Mouse (Mus musculus) liver, embryonic 18 days (tissue): ENCODE results near the gene Ddx41. TPM values are rescaled to one million over a fixed set of nuclear protein-coding genes. Genes with fewer than 3 reads are reported as not detected.

Experiments
- polyA plus RNA-seq: library from polyadenylated mRNA; depleted of rRNA; stranded (reverse); fragments of >200 nt; gene quantifications from 2 replicates; pipeline ENCODE4 v1.2.3, GENCODE M21; 2012; rRNA removed

Ddx41 gene
- polyA plus RNA-seq = 25.8 and 26.8 TPM in 2 replicates

DNA sequence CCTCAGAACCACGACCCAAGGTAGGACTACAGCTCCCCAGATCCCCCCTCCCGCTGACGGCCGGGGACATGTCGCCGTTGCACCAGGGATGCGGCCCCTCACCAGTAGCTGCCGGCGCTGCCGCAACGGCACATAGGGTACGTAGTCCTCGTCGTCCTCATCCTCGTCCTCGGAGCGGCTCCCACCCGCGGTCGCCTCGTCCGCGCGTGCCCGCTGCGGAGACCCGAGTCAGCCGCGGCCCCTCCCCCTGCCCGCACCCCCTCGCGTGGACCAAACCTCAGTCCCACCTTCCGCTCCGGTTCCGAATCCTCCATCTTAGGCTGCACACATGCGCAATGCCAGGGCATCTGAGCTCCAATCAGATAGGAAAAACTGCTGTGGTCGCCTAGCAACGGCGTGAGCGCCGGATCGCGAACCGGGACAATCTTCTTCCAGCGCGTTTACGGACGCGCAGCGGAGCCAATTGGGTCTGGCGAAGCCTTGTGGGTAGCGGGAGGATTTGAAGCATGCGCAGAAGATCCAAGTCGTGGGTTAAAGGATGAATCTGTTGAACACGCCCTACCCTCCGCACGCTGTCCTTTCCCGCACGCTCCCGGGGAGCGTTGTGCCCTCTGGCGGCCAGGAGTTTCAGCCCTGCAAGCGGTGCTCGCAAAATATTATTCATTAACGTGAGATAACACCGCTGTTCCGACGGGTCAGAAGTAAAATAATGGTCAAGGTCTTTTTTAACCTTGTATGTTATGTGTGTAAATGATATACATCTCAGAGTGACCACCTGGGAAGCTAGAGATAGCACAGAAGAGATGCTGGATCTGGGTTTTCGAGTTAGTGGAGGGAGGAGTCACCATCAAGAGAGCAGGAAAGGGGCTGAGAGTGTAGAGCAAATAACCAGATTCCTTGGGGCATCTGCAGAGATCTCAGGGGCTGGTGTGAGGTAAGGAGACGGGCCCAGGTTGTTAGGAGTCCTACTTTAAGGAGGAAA, at the start of gene Ddx41:
Gene Ddx41 (minus strand): TSS at position 465 of the 982 bp plus-strand sequence.

GRCm38 (mm10) chr13:55573432-55573831, 37.0 kb upstream of the Ddx41 start, which contains the start of gene Tmed9:
Tmed9 (plus strand) TSS chr13:55573732.

DNA sequence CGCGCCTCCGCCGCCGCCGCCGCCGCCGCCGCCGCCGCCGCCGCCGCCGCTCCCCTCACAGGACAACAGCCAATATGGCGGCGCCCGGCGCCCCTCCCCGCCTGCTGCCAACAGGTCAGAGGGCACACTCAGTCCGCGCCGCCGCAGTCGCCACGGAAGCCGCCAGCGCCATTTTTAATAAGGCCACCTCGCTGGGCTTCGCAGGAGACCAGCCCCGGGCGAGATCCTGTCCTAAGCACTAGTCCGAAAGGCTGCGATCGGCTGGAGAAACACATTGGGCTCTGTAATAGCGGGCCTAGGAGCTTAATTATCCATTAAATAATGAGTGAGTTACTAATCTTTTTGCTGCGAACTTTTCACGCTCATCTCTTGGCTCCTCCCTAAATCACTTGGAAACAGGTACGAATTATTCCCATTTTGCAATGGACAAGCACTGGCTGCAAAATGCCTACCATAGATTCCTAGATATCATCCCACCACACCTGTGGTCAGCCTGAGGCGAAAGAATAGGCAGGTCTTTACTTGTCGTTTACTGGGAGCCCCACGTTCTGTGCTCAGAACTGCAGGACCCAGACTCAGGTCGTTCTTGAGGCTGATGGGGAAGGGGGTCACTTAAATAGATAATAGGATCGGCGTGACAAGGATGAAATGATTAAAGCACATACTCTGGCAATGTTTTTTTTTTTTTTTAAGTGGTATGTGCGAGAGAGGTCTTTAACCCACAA, 34.7 kb upstream of the Ddx41 start, which contains the start of gene Fam193b:
Gene Fam193b (minus strand): TSS at position 94 of the 725 bp plus-strand sequence.

GRCm38 (mm10) chr13:55529198-55529915, 7.1 kb downstream of the Ddx41 start, which contains the start of gene Dok3:
Dok3 (minus strand) TSS chr13:55529296.

GRCm38 (mm10) chr13:55513111-55513748, 23.2 kb downstream of the Ddx41 start, which contains the start of gene Pdlim7:
Pdlim7 (minus strand) TSS chr13:55513676.

GRCm38 (mm10) chr13:55487578-55488498, 48.6 kb downstream of the Ddx41 start, which contains the start of gene Dbn1:
Dbn1 (minus strand) TSS chr13:55488111.

Other genes starting within 250 kb of the Ddx41 start
- 147 and 149 TPM in 2 replicates for gene Prelid1, start 216.2 kb downstream of the Ddx41 start, polyA plus RNA-seq
- gene Rab24, start 214.7 kb downstream of the Ddx41 start, polyA plus RNA-seq = 53.1 and 64.8 TPM in 2 replicates
- gene Mxd3, start 206.8 kb downstream of the Ddx41 start, polyA plus RNA-seq = 14.6 and 15.5 TPM in 2 replicates
- 49.8 and 52.0 TPM in 2 replicates for gene Lman2, start 173.9 kb downstream of the Ddx41 start, polyA plus RNA-seq
- 4.3 and 5.2 TPM in 2 replicates for gene Rgs14, start 166.9 kb downstream of the Ddx41 start, polyA plus RNA-seq
- gene Slc34a1, start 138.5 kb downstream of the Ddx41 start, polyA plus RNA-seq = not detected in 2 replicates
- not detected in 2 replicates for gene Pfn3, start 121.4 kb downstream of the Ddx41 start, polyA plus RNA-seq
- 238 and 242 TPM in 2 replicates for gene F12, start 109.9 kb downstream of the Ddx41 start, polyA plus RNA-seq
- 20.6 and 24.2 TPM in 2 replicates for gene Grk6, start 91.6 kb downstream of the Ddx41 start, polyA plus RNA-seq
- 0.58 and 0.66 TPM in 2 replicates for gene Prr7, start 72.4 kb downstream of the Ddx41 start, polyA plus RNA-seq
- gene Dbn1, start 48.5 kb downstream of the Ddx41 start, polyA plus RNA-seq = 5.2 and 5.5 TPM in 2 replicates
- gene Pdlim7, start 23.0 kb downstream of the Ddx41 start, polyA plus RNA-seq = 13.9 and 14.6 TPM in 2 replicates
- 18.5 and 21.4 TPM in 2 replicates for gene Dok3, start 7.4 kb downstream of the Ddx41 start, polyA plus RNA-seq
- 22.0 and 27.4 TPM in 2 replicates for gene Fam193b, start 34.5 kb upstream of the Ddx41 start, polyA plus RNA-seq
- 68.7 and 69.9 TPM in 2 replicates for gene Tmed9, start 37.1 kb upstream of the Ddx41 start, polyA plus RNA-seq
- gene B4galt7, start 63.2 kb upstream of the Ddx41 start, polyA plus RNA-seq = 8.1 and 8.5 TPM in 2 replicates
- 13.9 and 15.5 TPM in 2 replicates for gene Caml, start 86.3 kb upstream of the Ddx41 start, polyA plus RNA-seq
- gene Ddx46, start 98.4 kb upstream of the Ddx41 start, polyA plus RNA-seq = 12.5 and 13.6 TPM in 2 replicates
- 16.8 and 18.7 TPM in 2 replicates for gene B230219D22Rik, start 156.5 kb upstream of the Ddx41 start, polyA plus RNA-seq
- gene Txndc15, start 178.0 kb upstream of the Ddx41 start, polyA plus RNA-seq = 17.0 and 18.9 TPM in 2 replicates
- 25.9 and 28.1 TPM in 2 replicates for gene Pcbd2, start 190.7 kb upstream of the Ddx41 start, polyA plus RNA-seq
- gene Catsper3, start 247.9 kb upstream of the Ddx41 start, polyA plus RNA-seq = 0.03 and 0.06 TPM in 2 replicates